Mouse (Mus musculus) heart, adult 9 months (tissue): ENCODE measurements around the gene Dhrs13.

Source experiments
- DNase-seq, 2 experiments: peaks; one replicate each; pipeline ENCODE4 v3.0.0; 2022; ENCODE audit warnings: low spot score in 2 of 2

Dhrs13 gene

GRCm38 (mm10) chr11:78031947-78032808 is at the start of gene Dhrs13:
TSS of gene Dhrs13 (plus strand) at chr11:78032280.
- peak; percentile 91 to 92 for DNase-seq

- DNase-seq = peak; percentile 100
These were observed 49.6 kb upstream of the Dhrs13 start, which contains the start of gene Phf12 for GRCm38 (mm10) chr11:77982441-77982905. TSS of gene Phf12 (plus strand) at chr11:77982754.

DNA sequence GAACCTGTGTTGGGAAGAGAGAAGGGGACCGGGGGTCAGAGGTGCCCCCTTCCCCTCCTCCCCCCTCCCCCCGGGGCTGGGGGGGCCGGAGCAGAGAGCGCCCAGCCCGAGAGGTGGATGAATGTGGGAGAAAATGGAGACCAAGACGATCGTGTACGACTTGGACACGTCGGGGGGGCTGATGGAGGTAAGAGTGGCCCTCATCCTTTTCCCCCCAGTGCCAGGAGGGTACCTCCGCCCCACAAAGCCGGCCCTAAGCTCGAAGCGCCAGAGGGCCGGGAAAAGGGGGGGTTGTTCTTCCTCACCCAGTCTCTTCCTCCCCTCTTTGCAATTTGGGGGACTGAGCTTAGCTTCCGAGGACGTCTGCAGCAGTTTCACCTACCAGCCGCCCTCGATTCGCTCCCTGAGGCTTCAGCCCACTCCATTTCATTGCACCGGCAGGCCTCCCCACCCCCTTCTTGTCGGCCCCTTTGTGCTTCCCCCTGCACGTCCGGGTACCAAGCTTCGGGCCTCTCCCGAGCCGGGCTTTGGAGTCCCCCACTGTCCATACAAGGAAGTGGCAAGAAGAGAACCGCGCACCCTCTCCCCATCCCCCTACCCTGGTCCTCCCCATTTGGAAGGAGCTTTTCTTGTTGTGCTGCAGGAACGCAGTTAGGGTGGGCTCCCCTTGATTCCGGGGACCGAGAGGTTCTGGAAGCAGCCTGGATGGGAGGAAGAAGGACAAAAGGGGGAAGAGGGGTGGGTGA is 48.7 kb upstream of the Dhrs13 start:
- peak; percentile 49 to 59 for DNase-seq

GRCm38 (mm10) chr11:77983937-77984835 is 47.9 kb upstream of the Dhrs13 start:
- peak; percentile 62 to 64 for DNase-seq

GRCm38 (mm10) chr11:77984836-77985231 is 47.2 kb upstream of the Dhrs13 start:
- DNase-seq = peak; percentile 49 to 52

DNA sequence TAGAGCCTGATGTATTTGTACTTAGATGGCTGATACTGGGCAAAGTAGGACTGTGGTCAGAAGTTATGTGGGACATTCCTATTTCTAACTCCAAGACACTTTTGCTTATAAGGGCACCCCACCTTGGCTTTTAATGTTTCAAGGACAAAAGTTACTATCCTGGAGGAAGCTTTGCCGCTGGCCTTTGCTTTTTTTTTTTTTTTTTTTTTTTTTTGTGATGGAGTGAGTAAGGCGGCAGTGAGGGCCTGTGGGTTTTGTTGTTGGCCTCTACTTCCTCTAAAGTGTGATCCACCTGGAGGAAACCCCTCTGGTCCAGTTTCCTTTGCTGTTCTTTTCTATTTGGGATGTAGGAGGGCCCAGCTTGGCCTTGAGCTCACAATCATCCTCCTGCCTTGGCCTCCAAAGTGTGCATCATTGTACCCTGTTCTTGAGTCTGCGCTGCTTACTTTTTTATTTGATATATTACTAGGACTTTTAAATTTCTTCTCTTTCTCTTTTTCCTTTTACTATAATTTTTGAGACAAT is 46.5 kb upstream of the Dhrs13 start:
- DNase-seq = no peak

GRCm38 (mm10) chr11:77989071-77989690 is 42.9 kb upstream of the Dhrs13 start:
- peak in 1 of 2 experiments; percentile 32 for DNase-seq

DNA sequence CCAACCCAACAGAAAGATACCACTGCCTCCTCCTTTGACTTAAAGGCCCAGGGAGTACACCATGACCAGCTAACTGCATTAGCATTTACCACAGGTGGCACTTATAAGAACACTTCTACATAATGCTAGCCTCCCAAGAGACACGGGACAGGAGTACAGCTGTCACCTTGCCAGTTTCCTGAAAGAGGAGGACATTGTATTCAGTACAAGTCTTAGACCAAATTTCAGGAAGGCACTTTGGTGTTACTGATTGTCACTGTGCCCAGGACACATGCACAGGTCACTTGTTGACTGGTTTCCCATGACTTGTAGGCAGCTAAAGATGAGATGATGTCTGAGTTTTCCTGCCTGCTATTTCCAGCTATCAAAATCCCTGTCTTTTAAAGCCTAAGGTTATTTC is 36.5 kb upstream of the Dhrs13 start:
- DNase-seq = peak; percentile 22 to 34

DNA sequence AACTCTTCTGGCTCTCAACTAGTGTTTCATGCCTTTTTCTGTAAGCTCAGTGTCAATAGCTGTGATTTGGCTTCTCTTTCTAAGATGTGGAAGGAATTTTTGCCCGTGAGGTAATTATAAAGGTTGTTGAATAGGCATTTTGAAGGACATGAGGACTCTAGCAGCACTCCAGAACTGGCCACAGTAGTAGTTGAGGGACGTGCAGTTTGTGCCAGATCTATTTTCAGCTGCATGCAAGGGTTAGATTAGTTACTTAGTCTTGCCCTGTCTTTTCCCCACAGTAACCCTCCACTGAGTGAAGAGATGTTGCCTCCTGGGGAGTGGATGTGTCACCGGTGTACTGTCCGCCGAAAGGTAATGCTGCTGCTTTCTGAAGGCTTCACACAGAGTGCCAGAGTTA is 25.6 kb upstream of the Dhrs13 start:
- DNase-seq = peak in 1 of 2 experiments; percentile 61

DNA sequence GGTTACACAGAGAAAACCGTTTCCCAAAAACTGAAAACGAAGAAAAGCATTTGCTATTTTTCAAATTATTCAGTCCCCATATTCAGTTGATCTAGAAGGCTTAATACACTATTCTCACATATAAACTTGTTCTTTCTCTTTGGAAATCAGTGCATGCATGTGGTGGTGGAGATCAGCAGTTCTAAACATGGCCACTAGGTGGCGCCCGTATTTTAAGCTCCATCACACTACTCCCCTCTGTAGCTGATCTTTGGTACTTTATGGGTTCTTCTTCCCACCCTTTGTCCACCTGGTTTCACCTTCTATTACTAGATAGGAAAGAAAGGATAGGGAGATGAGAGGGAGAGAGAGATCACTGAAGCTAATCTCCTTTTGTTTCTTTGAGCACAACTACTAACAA is 12.4 kb upstream of the Dhrs13 start:
- peak in 1 of 2 experiments; percentile 67 for DNase-seq

GRCm38 (mm10) chr11:78023607-78024006 is 8.5 kb upstream of the Dhrs13 start:
- no peak for DNase-seq

DNA sequence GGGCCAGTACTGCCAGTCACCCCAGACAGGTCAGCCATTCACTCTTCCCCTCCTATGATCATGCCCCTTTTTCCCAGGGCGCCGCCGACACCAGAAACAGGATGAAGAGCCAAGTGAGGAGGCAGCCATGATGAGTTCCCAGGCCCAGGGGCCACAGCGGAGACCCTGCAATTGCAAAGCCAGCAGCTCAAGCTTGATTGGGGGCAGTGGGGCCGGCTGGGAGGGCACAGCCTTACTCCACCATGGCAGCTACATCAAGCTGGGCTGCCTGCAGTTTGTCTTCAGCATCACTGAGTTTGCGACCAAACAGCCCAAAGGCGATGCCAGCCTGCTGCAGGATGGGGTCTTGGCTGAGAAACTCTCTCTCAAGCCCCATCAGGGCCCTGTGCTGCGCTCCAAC is 2.8 kb upstream of the Dhrs13 start:
- DNase-seq = no peak

GRCm38 (mm10) chr11:78030600-78030999 is 1.5 kb upstream of the Dhrs13 start:
- DNase-seq = no peak

- DNase-seq = no peak
These were observed 691 bp upstream of the Dhrs13 start for GRCm38 (mm10) chr11:78031389-78031788.

GRCm38 (mm10) chr11:78032809-78033195 is 722 bp downstream of the Dhrs13 start:
- DNase-seq = no peak

DNA sequence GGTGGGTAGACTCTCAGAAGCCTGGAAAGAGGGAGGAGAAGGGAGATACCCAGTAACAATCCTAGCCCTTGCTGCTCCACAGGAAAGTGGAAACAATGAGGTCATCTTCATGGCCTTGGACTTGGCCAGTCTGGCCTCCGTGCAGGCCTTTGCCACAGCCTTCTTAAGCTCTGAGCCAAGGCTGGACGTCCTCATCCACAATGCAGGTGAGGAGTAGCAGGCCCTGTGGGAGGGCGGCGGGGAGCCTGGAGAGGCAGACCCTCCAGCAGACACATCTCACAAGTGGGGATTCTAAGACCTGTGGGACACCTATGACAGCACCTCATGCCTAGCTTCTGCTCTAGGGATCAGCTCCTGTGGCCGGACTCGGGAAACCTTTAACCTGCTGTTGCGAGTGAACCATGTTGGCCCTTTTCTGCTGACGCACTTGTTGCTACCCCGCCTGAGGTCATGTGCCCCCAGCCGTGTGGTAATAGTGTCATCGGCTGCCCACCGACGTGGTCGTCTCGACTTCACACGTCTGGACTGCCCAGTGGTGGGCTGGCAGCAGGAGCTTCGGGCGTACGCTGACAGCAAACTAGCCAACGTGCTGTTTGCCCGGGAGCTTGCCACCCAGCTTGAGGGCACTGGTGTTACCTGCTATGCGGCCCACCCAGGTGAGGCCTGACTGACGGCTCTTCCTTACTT is 2.0 kb downstream of the Dhrs13 start:
- no peak for DNase-seq

- no peak for DNase-seq
These were observed 4.7 kb downstream of the Dhrs13 start for GRCm38 (mm10) chr11:78036791-78037190.

- DNase-seq = peak; percentile 52 to 55
These were observed 6.0 kb downstream of the Dhrs13 start, which contains the start of gene Flot2 for GRCm38 (mm10) chr11:78037831-78038752. TSS of gene Flot2 (plus strand) at chr11:78037931.

GRCm38 (mm10) chr11:78040878-78041277 is 8.8 kb downstream of the Dhrs13 start:
- no peak for DNase-seq
